Mouse (Mus musculus) spleen, adult 2 months (tissue): ENCODE data around the gene Mybbp1a. TPM values are rescaled to one million over a fixed set of nuclear protein-coding genes. Genes with fewer than 3 reads are reported as not detected.
A peak's percentile ranks its signal among the peaks of the same experiment; 100 is the strongest.

ENCODE experiments used
- DNase-seq, 2 experiments: peaks; one replicate each; pipeline versions ENCODE4 v3.0.0 to v3.0.0-alpha.2; 2012 to 2021; ENCODE audit warnings: low spot score in 2 of 2, low read depth in 1 of 2
- H3K27ac ChIP-seq: fragments of 200-500 bp; 2 replicates; pipeline ENCODE4 v1.5.1; 2012; ENCODE audit warnings: low read length, inconsistent platforms; ENCODE audit not compliant: insufficient read depth
- H3K27me3 ChIP-seq: fragments of 200-500 bp; 2 replicates; pipeline ENCODE4 v1.6.1; 2012; ENCODE audit warnings: mild to moderate bottlenecking, moderate library complexity, low read length, inconsistent platforms; ENCODE audit not compliant: control insufficient read depth, insufficient read depth
- H3K36me3 ChIP-seq: fragments of 200-500 bp; 2 replicates; pipeline ENCODE4 v1.6.1; 2012; ENCODE audit warnings: mild to moderate bottlenecking, low read length, inconsistent platforms; ENCODE audit not compliant: control insufficient read depth, insufficient read depth
- H3K4me1 ChIP-seq: fragments of 200-500 bp; 2 replicates; pipeline ENCODE4 v1.6.1; 2011; ENCODE audit warnings: inconsistent platforms; ENCODE audit not compliant: control insufficient read depth, insufficient read depth, insufficient read length
- H3K4me3 ChIP-seq: fragments of 200-500 bp; 2 replicates; pipeline ENCODE4 v1.5.1; 2011; ENCODE audit warnings: mild to moderate bottlenecking, inconsistent platforms; ENCODE audit not compliant: insufficient read depth, insufficient read length; ENCODE audit errors: extremely low read depth
- CTCF ChIP-seq: fragments of 200-500 bp; IDR thresholded peaks from 2 replicates; pipeline ENCODE4 v1.5.1; 2011; ENCODE audit warnings: mild to moderate bottlenecking, inconsistent platforms; ENCODE audit not compliant: insufficient read depth, insufficient read length, insufficient replicate concordance; ENCODE audit errors: extremely low read depth
- POLR2A ChIP-seq: fragments of 200-500 bp; IDR thresholded peaks from 2 replicates; pipeline ENCODE4 v1.6.1; 2011; ENCODE audit warnings: low read depth, low read length, inconsistent platforms
- WGBS: fragments of 180-500 bp; shearing (Covaris S2); methylation state at CpG from one replicate; pipeline ENCODE4 v1.1.7; 2018; 5-methylcytosine and 5-hydroxymethylcytosine counted together
- polyA plus RNA-seq: library from polyadenylated mRNA; depleted of rRNA; stranded (reverse); fragments of >200 nt; gene quantifications from 2 replicates; pipeline ENCODE4 v1.2.3, GENCODE M21; 2012

Mybbp1a gene
- polyA plus RNA-seq, 1 experiment: 48.6 TPM

DNA sequence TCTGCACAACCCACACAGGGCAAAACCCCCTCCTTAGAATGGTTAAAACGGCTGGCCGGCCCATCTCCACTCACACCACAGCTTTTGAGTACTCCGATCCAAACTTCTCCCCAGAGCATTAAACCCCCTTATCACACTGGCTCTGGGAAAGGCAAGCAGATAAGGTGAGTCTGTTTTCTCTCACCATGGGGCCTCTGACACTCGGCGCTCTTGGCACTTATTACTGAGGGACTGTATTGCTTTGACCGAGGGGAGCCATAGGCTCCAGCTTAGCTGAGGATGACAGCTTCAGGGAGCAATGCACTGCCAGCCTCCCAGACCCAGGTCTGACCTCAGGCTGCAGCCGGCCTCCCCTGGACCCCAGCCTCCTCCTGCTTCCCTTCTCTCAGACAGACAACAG, 33.6 kb upstream of the Mybbp1a start:
- Histone ChIP-seq H3K27ac (no peak overlapping the region), H3K27me3 (0 out of 2 replicates have a peak, but pooled peaks cover 2% of the 10 kb centered on the region), H3K4me3 (no peak overlapping the region), H3K36me3 (no peaks in the 10 kb centered on the region), H3K4me1 (peaks cover 8% of the 10 kb centered on the region; the same call in 1 of the 2 replicates)
- WGBS: 58% methylated on average over 7 of the region's 7 CpGs
- TF ChIP-seq CTCF (no peak), POLR2A (no peak)
- no peak for DNase-seq

GRCm38 (mm10) chr11:72408451-72409170, 32.5 kb upstream of the Mybbp1a start:
- Histone ChIP-seq H3K36me3 (no peaks in the 10 kb centered on the region), H3K27me3 (0 out of 2 replicates have a peak, but pooled peaks cover 2% of the 10 kb centered on the region), H3K27ac (no peak overlapping the region), H3K4me3 (no peak overlapping the region), H3K4me1 (peaks cover 8% of the 10 kb centered on the region; the same call in 1 of the 2 replicates)
- DNase-seq: no peak
- no peak for TF ChIP-seq CTCF
- no peak for TF ChIP-seq POLR2A
- WGBS: 86% methylated on average over 9 of the region's 9 CpGs

- 75% methylated on average over 12 of the region's 12 CpGs for WGBS
- no peaks in the 10 kb centered on the region for H3K36me3 ChIP-seq
- H3K27ac ChIP-seq: no peak overlapping the region
- no peak for TF ChIP-seq CTCF
- no peak for TF ChIP-seq POLR2A
- no peak for DNase-seq
- 0 out of 2 replicates have a peak, but pooled peaks cover 2% of the 10 kb centered on the region for H3K27me3 ChIP-seq
- no peak overlapping the region for H3K4me3 ChIP-seq
- peaks cover 8% of the 10 kb centered on the region; the same call in 1 of the 2 replicates for H3K4me1 ChIP-seq
These were observed 31.3 kb upstream of the Mybbp1a start for GRCm38 (mm10) chr11:72409649-72410385.

- Histone ChIP-seq H3K27ac (no peak overlapping the region), H3K4me1 (peaks cover 8% of the 10 kb centered on the region; the same call in 1 of the 2 replicates), H3K27me3 (0 out of 2 replicates have a peak, but pooled peaks cover 2% of the 10 kb centered on the region), H3K4me3 (no peak overlapping the region; the same call in 1 of the 2 replicates), H3K36me3 (no peaks in the 10 kb centered on the region)
- WGBS: 13% methylated on average over 25 of the region's 25 CpGs
- no peak for DNase-seq
- no peak for TF ChIP-seq CTCF
- no peak for TF ChIP-seq POLR2A
These were observed 30.5 kb upstream of the Mybbp1a start for GRCm38 (mm10) chr11:72410521-72411092.

DNA sequence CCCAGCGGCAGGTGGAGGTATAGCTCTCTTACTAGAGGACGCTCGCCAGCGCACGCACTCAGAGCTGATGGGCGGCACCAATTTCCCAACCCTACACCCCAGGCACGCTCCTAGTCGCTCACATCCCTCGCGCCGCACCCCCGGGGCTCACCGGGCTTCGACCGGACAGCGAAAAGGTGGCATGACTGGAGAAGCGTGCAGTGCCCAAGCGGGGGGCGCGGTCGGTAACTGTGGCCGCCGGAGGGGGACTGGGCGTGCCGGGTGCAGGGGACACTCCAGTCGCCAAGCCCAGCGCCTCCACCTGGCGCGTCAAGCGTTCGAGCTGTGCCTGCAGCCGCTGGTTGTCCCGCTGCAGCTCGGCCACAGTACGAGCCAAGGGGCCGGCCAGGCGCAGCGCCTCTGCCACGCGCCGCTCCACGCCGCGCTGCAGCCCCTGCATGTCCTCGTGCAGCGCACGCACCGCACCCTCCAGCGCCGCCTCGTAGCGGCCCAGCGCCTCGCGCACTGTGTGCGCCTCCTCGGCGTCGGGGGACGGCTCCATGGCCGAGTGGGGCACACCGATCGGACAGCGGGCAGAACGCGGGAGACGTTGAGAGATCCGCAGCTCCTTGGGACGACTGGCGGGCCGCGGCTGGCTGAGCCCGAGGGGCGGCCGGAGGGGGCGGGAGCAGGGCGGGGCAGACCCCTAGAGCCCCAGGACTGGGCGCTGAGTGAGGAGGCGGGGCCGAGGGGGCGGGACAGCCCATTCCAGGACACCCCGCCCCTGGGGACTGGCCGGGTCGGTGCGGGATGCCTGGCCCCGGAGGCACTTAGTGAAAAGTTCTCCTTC, 29.8 kb upstream of the Mybbp1a start, which contains the start of gene Smtnl2:
Gene Smtnl2, minus strand, starts transcription at position 621 of the 829 bp plus-strand sequence.
- WGBS: under 1% methylated on average over 82 of the region's 86 CpGs
- 0 out of 2 replicates have a peak, but pooled peaks cover 2% of the 10 kb centered on the region for H3K27me3 ChIP-seq

GRCm38 (mm10) chr11:72411945-72412344, 29.2 kb upstream of the Mybbp1a start:
- H3K4me1 ChIP-seq: peaks cover 8% of the 10 kb centered on the region; the same call in 1 of the 2 replicates
- no peaks in the 10 kb centered on the region for H3K36me3 ChIP-seq
- DNase-seq: no peak
- H3K27me3 ChIP-seq: 0 out of 2 replicates have a peak, but pooled peaks cover 2% of the 10 kb centered on the region
- no peak overlapping the region; the same call in 1 of the 2 replicates for H3K4me3 ChIP-seq
- H3K27ac ChIP-seq: no peak overlapping the region
- no peak for TF ChIP-seq CTCF
- no peak for TF ChIP-seq POLR2A
- WGBS: 46% methylated on average over 9 of the region's 9 CpGs

More for the DNA sequence above, 29.8 kb upstream of the Mybbp1a start, which contains the start of gene Smtnl2:
- no peak for TF ChIP-seq POLR2A
- no peak for TF ChIP-seq CTCF
- peak in 1 of 2 experiments; percentile 32 for DNase-seq
- Histone ChIP-seq H3K4me1 (peaks cover 8% of the 10 kb centered on the region; the same call in 1 of the 2 replicates), H3K36me3 (no peaks in the 10 kb centered on the region), H3K4me3 (peak within 1 kb of the TSS; percentile 58), H3K27ac (no peak within 1 kb of the TSS)
